Mouse (Mus musculus) bone marrow macrophage, adult 2 months (primary cell): ENCODE results near the gene Atxn7l3. TPM values are rescaled to one million over a fixed set of nuclear protein-coding genes. Genes with fewer than 3 reads are reported as not detected.

Source experiments
- H3K27ac ChIP-seq: 2 replicates; pipeline ENCODE4 v1.5.1; 2012; ENCODE audit warnings: low read depth, low read length; ENCODE audit not compliant: insufficient read depth
- H3K4me1 ChIP-seq: 2 replicates; pipeline ENCODE4 v1.6.1; 2012; ENCODE audit warnings: low read length; ENCODE audit not compliant: control insufficient read depth, insufficient read depth
- H3K4me3 ChIP-seq: 2 replicates; pipeline ENCODE4 v1.5.1; 2012; ENCODE audit warnings: mild to moderate bottlenecking, low read length, moderate library complexity; ENCODE audit not compliant: insufficient read depth
- CTCF ChIP-seq: IDR thresholded peaks from 2 replicates; pipeline ENCODE4 v1.5.1; 2012; ENCODE audit warnings: low read depth, mild to moderate bottlenecking, low read length, moderate library complexity
- POLR2A ChIP-seq: IDR thresholded peaks from 2 replicates; pipeline ENCODE4 v1.6.1; 2012; ENCODE audit warnings: mild to moderate bottlenecking, low read depth, low read length, borderline replicate concordance
- polyA plus RNA-seq: library from polyadenylated mRNA; stranded (reverse); fragments of >200 nt; gene quantifications from 2 replicates; pipeline ENCODE4 v1.2.4, GENCODE M21; 2012; ENCODE audit not compliant: missing spikeins, insufficient read depth, insufficient read length

The Atxn7l3 gene
- polyA plus RNA-seq, 1 experiment = 39.8 TPM

DNA sequence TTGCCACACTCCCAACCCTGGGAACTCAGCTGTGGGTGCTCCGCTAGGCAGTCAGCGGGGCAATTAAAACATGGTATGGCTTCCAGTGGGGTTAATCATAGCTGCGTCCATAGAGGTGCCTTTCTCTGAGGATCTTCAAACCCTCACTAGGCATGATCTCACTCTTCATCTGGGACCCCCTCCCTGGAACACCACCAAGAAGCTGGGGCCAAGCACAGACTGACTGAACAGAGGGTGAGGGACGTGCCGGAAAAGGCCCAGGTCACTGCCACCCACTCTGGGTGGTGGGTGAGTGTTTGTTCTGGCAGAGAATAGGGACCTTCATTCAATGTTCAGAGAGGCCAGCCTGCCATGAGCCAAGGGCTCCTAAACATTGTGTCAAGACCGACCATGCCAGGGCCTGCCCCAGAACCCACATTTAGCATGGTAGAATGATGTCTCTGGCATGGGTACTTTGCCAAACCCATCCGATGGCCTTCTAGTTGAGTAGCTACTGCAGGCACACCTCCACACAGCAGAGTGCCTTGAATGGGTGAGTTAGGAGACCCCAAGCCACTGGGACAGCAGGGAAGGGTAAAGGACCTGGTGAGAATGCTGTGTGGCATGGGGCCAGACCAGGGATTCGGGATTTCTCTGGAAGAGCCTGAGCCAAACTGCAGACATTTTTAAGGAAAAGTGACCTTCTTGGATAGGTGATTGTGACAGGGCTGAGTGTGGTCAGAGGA is 29.6 kb downstream of the Atxn7l3 start:
- Histone ChIP-seq H3K4me1 (peaks cover 6% of the 10 kb centered on the region), H3K27ac (no peak overlapping the region), H3K4me3 (no peak overlapping the region)
- TF ChIP-seq POLR2A = no peak
- no peak for TF ChIP-seq CTCF

GRCm38 (mm10) chr11:102265816-102266215 is 30.6 kb downstream of the Atxn7l3 start:
- TF ChIP-seq CTCF (no peak), POLR2A (no peak)
- Histone ChIP-seq H3K4me3 (no peak overlapping the region), H3K4me1 (peaks cover 6% of the 10 kb centered on the region), H3K27ac (no peak overlapping the region)

- TF ChIP-seq CTCF (no peak), POLR2A (no peak)
- no peak overlapping the region for H3K27ac ChIP-seq
Observed at GRCm38 (mm10) chr11:102263211-102263610, 33.2 kb downstream of the Atxn7l3 start.

DNA sequence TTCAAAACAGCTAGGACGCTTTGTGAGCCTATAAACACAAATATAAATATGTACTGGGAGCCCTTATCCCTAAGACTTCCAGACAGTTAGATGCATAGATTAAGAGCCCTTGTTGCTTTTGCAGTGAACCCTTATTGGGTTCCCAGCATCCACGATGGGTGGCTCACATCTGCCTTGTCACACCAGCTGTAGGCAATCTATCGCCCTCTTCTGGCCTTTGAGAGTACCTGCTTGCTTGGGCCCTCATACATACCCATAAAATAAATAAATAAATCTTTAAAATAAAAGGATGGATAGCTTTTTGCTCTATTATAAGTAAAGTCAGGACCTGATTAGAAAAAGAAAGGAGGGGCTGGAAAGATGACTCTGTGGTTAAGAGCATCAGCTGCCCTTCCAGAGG is 37.9 kb downstream of the Atxn7l3 start:
- TF ChIP-seq POLR2A (no peak), CTCF (no peak)
- Histone ChIP-seq H3K4me3 (no peak overlapping the region), H3K4me1 (no peaks in the 10 kb centered on the region), H3K27ac (no peak overlapping the region)

More at GRCm38 (mm10) chr11:102263211-102263610, 33.2 kb downstream of the Atxn7l3 start:
- no peak overlapping the region for H3K4me3 ChIP-seq
- peaks cover 4% of the 10 kb centered on the region for H3K4me1 ChIP-seq

DNA sequence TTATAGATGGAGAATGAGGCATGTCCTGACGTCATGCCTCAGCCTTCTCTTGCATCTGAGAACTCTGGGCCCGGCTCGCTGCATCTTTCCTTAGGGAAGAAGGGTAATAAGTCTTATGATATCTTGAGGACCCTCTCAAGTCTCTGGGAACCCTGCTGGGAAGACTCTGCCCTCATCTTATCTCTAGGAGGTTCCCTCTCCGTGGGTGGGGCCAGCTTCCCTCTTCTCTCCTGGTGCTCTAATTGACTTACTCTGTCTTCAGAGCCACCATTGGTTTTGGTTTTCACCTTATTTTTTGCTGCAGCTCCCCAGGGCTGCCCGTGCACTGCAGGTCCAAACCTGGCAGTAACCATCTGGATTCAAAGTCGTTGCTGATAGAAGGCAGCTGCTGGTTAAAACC is 38.3 kb downstream of the Atxn7l3 start:
- no peaks in the 10 kb centered on the region for H3K4me1 ChIP-seq
- TF ChIP-seq POLR2A = no peak
- no peak for TF ChIP-seq CTCF
- H3K4me3 ChIP-seq = no peak overlapping the region
- no peak overlapping the region for H3K27ac ChIP-seq

GRCm38 (mm10) chr11:102257514-102257913 is 38.9 kb downstream of the Atxn7l3 start:
- no peaks in the 10 kb centered on the region for H3K4me1 ChIP-seq
- H3K4me3 ChIP-seq = no peak overlapping the region
- H3K27ac ChIP-seq = no peak overlapping the region
- TF ChIP-seq POLR2A = no peak
- TF ChIP-seq CTCF = 0 out of 2 replicates have a peak, but pooled peaks have one; percentile 13

GRCm38 (mm10) chr11:102249351-102250090 is 46.9 kb downstream of the Atxn7l3 start:
- no peak for TF ChIP-seq POLR2A
- no peak for TF ChIP-seq CTCF

GRCm38 (mm10) chr11:102248630-102249230 is 47.7 kb downstream of the Atxn7l3 start, which contains the start of gene BC030867:
TSS of gene BC030867 (plus strand) at chr11:102248882.
- TF ChIP-seq CTCF = peak; percentile 50; the same call in 1 of the 2 replicates
- no peak for TF ChIP-seq POLR2A
- Histone ChIP-seq H3K4me3 (peak within 1 kb of the TSS; percentile 64), H3K4me1 (peaks cover 16% of the 10 kb centered on the region), H3K27ac (peak within 1 kb of the TSS; percentile 11)

More at GRCm38 (mm10) chr11:102249351-102250090, 46.9 kb downstream of the Atxn7l3 start:
- Histone ChIP-seq H3K4me3 (peak overlapping the region; percentile 64), H3K27ac (peak overlapping the region; percentile 11), H3K4me1 (peaks cover 14% of the 10 kb centered on the region)

- no peak overlapping the region for H3K4me3 ChIP-seq
- peak; percentile 36; the same call in 1 of the 2 replicates for TF ChIP-seq CTCF
- TF ChIP-seq POLR2A = no peak
- peak overlapping the region; percentile 90 for H3K27ac ChIP-seq
- H3K4me1 ChIP-seq = peaks cover 16% of the 10 kb centered on the region
Observed at GRCm38 (mm10) chr11:102246871-102247270, 49.6 kb downstream of the Atxn7l3 start.

DNA sequence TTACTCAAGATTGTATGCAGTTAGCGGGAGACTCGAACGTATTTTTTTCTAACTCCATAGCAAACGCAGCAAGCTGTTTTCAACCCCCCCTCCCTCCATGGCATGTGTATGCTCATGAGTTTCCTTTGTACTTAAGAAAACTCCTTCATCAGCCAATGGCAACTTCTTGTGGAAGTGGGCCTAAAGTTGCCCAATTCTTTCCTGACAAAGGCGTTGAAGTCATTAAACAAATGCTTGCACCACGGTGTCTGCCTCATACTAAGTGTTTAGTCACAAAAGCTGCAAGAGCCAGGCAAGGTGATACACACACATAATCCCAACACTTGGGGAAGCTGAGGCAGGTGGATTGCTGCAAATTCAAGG is 50.2 kb downstream of the Atxn7l3 start:
- TF ChIP-seq CTCF = no peak
- TF ChIP-seq POLR2A = no peak
- Histone ChIP-seq H3K27ac (peak overlapping the region; percentile 90), H3K4me3 (peak overlapping the region; percentile 67), H3K4me1 (peaks cover 16% of the 10 kb centered on the region)
